Mouse (Mus musculus): ENCODE data around the gene Tln1.

GRCm38 (mm10) chr4:43604751-43605685 is 42.5 kb upstream of the Tln1 start:
- TF ChIP-seq EP300 (IDR thresholded peaks at IDR 0.05; ENCODE audit: low read depth) (no peak), CTCF (IDR thresholded peaks at IDR 0.05; ENCODE audit: low read depth) (no peak)

Data from heart, postnatal 0 days (tissue).